Mouse (Mus musculus): ENCODE data around the gene Zfp689. TPM values are rescaled to one million over a fixed set of nuclear protein-coding genes. Genes with fewer than 3 reads are reported as not detected.
"Not testable (repeated sequence)": the region's sequence is repeated elsewhere in the genome, so short reads cannot be mapped to it uniquely, and the experiment has no call there.

Zfp689 gene
- polyA plus RNA-seq, 1 experiment from 2014 or later, result 4.3 TPM

DNA sequence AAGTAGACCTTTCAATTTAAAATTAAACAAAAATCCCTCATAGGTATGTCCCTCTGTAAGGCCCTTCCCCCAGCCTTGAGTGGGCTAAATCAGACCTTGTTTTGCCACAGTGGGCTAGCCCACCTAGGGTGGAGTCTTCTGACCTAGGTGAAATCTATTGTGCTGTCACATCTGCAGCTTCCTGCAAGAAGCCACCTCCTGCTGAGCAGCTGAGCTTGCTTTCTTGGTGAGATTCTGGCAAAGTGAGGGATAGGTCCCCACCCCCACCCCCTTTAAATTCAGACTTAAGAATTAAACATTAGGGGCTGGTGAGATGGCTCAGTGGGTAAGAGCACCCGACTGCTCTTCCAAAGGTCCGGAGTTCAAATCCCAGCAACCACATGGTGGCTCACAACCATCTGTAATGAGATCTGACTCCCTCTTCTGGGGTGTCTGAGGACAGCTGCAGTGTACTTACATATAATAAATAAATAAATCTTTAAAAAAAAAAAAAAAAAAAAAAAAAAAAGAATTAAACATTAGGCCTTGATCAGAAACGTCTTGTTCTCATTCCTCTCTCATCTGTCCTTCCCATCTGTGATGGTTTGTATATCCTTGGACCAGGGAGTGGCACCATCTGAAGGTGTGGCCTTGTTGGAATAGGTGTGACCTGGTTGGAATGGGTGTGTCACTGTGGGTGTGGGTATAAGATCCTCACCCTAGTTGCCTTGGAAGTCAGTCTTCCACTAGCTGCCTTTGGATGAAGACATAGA is 9.6 kb upstream of the Zfp689 start:
- not testable (repeated sequence) for H3K9ac ChIP-seq (ENCODE audit: low read length); H3K9me3 ChIP-seq (replicated peaks; ENCODE audit: control insufficient read depth, low read length); H3K27ac ChIP-seq (ENCODE audit: low read length); H3K27me3 ChIP-seq (ENCODE audit: control insufficient read depth, insufficient read depth, low read length); ATAC-seq (replicated peaks; ENCODE audit: extremely low read depth, insufficient read depth, low FRiP score); H3K4me2 ChIP-seq (ENCODE audit: low read depth, low read length); H3K4me1 ChIP-seq (ENCODE audit: control insufficient read depth, insufficient read depth, low read length); H3K4me3 ChIP-seq (ENCODE audit: low read length)
- WGBS, result 88% methylated on average over 3 of the region's 3 CpGs
- H3K36me3 ChIP-seq (ENCODE audit: control insufficient read depth, insufficient read depth), result peaks cover 27% of the 10 kb centered on the region

DNA sequence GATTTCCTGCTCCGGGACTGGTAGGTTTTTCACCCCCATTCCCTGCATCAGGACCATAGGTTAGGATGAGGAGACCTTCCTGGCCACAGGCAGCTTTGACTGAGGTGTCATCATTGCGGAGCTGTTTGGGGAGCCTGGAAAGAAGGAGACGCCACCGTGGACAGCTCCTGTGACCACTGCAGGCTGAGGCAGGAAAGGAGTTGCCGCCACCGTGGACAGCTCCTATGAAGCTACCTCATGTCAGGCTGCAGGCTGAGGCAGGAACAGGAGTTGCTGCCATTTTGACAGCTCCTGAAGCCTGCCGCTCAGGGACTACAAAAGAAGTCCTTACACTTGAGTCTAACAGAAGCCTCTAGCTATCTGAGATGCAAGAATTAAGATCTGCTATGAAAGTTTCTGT is 5.9 kb upstream of the Zfp689 start:
- H3K4me3 ChIP-seq (ENCODE audit: low read length), result no peak overlapping the region
- no peak overlapping the region for H3K4me2 ChIP-seq (ENCODE audit: low read depth, low read length)
- WGBS, result 86% methylated on average over 7 of the region's 7 CpGs
- no peak overlapping the region for H3K27ac ChIP-seq (ENCODE audit: low read length)
- H3K27me3 ChIP-seq (ENCODE audit: control insufficient read depth, insufficient read depth, low read length), result no peaks in the 10 kb centered on the region
- no peaks in the 10 kb centered on the region for H3K9me3 ChIP-seq (replicated peaks; ENCODE audit: control insufficient read depth, low read length)
- H3K36me3 ChIP-seq (ENCODE audit: control insufficient read depth, insufficient read depth), result peaks cover 36% of the 10 kb centered on the region
- no peak for ATAC-seq (replicated peaks; ENCODE audit: extremely low read depth, insufficient read depth, low FRiP score)
- H3K9ac ChIP-seq (ENCODE audit: low read length), result no peak overlapping the region
- H3K4me1 ChIP-seq (ENCODE audit: control insufficient read depth, insufficient read depth, low read length), result peaks cover 7% of the 10 kb centered on the region

DNA sequence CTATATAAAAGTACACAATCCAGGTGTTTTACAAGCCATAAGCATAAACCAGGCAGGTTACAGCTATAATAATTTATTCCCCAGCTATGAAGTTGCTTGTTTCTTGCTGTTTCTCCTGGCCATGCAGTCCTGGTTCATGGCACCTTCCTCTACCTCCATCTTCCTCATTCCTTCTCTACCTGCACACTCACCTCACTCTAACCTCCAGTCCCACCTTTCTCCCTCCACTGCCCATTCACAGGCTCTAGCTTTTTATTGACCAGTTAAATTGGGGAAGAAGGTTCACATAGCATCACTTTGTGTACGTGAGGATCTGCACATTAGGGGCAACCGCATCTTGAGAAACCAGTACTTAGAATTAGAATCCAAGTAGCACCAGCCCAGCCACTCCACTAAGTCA is 4.1 kb upstream of the Zfp689 start:
- 92% methylated on average over 2 of the region's 2 CpGs for WGBS
- H3K4me3 ChIP-seq (ENCODE audit: low read length), result no peak overlapping the region
- no peak overlapping the region for H3K4me2 ChIP-seq (ENCODE audit: low read depth, low read length)
- peaks cover 28% of the 10 kb centered on the region for H3K36me3 ChIP-seq (ENCODE audit: control insufficient read depth, insufficient read depth)
- no peak overlapping the region for H3K9ac ChIP-seq (ENCODE audit: low read length)
- H3K9me3 ChIP-seq (replicated peaks; ENCODE audit: control insufficient read depth, low read length), result no peaks in the 10 kb centered on the region
- H3K27ac ChIP-seq (ENCODE audit: low read length), result no peak overlapping the region
- H3K27me3 ChIP-seq (ENCODE audit: control insufficient read depth, insufficient read depth, low read length), result no peaks in the 10 kb centered on the region
- peaks cover 16% of the 10 kb centered on the region for H3K4me1 ChIP-seq (ENCODE audit: control insufficient read depth, insufficient read depth, low read length)
- ATAC-seq (replicated peaks; ENCODE audit: extremely low read depth, insufficient read depth, low FRiP score), result no peak

DNA sequence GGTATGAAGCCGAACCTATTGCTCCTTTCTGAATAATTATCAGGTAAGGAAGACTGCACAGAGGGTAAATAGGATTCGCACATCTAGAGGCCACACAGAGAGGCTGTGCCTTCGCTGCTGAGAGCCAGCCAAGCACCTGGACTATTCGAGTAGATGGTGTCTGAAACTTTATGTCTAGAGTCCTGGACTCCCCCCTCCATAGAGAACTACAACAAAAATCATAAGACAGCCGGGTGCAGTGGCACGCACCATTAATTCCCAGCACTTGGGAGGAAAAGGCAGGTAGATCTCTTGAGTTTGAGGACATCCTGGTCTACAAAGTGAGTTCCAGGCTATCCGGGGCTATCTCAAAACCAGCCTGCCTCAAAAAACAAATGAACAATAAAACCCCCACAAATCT is 1.0 kb upstream of the Zfp689 start:
- Histone ChIP-seq H3K9ac (ENCODE audit: low read length) (peak overlapping the region; percentile 67), H3K4me3 (ENCODE audit: low read length) (peak overlapping the region; percentile 96), H3K36me3 (ENCODE audit: control insufficient read depth, insufficient read depth) (peaks cover 25% of the 10 kb centered on the region), H3K27me3 (ENCODE audit: control insufficient read depth, insufficient read depth, low read length) (no peaks in the 10 kb centered on the region), H3K4me2 (ENCODE audit: low read depth, low read length) (peak overlapping the region; percentile 93), H3K4me1 (ENCODE audit: control insufficient read depth, insufficient read depth, low read length) (peaks cover 18% of the 10 kb centered on the region), H3K9me3 (replicated peaks; ENCODE audit: control insufficient read depth, low read length) (no peaks in the 10 kb centered on the region), H3K27ac (ENCODE audit: low read length) (no peak overlapping the region)
- no peak for ATAC-seq (replicated peaks; ENCODE audit: extremely low read depth, insufficient read depth, low FRiP score)
- WGBS, result 80% methylated on average over 7 of the region's 7 CpGs

DNA sequence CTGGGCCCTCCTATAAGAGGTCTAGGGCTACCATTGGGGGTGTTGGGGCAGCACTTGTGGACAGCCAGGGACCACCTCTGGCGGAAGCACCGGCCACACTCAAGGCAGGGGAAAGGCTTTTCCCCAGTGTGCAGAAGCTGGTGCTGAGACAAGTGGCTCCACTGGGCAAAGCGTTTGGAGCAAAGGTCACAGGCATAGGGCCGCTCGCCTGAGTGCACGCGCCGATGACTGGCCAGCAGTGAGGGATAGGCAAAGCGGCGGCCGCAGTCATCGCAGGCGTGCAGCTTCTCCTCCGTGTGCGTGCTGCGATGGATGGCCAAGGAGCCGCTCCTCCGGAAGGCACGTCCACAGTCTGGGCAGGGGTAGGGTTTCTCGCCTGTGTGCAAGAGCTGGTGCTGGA is 5.0 kb downstream of the Zfp689 start:
- Histone ChIP-seq H3K4me3 (ENCODE audit: low read length) (no peak overlapping the region), H3K27ac (ENCODE audit: low read length) (no peak overlapping the region), H3K9me3 (replicated peaks; ENCODE audit: control insufficient read depth, low read length) (no peaks in the 10 kb centered on the region), H3K4me2 (ENCODE audit: low read depth, low read length) (no peak overlapping the region), H3K9ac (ENCODE audit: low read length) (no peak overlapping the region), H3K36me3 (ENCODE audit: control insufficient read depth, insufficient read depth) (peaks cover 28% of the 10 kb centered on the region), H3K4me1 (ENCODE audit: control insufficient read depth, insufficient read depth, low read length) (peaks cover 4% of the 10 kb centered on the region; the same call in 1 of the 2 replicates), H3K27me3 (ENCODE audit: control insufficient read depth, insufficient read depth, low read length) (no peaks in the 10 kb centered on the region)
- 88% methylated on average over 20 of the region's 20 CpGs for WGBS
- no peak for ATAC-seq (replicated peaks; ENCODE audit: extremely low read depth, insufficient read depth, low FRiP score)

DNA sequence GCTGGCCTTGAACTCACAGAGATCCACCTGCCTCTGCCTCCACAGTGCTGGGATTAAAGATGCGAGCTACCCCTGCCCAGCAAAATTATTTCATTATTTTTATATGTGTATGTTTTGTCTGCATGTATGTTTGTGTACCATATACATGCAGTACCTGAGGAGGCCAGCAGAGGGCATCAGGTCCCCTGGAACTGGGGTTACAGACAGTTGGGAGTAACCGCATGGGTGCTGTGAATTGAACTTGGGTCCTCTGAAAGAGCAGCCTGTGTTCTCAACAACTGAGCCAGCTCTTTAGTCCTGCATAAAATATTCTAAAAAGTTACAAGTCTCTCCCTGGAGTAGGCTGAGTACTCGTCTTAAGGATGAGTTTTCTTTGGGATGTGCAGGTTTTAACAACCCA is 11.2 kb downstream of the Zfp689 start:
- 86% methylated on average over 3 of the region's 3 CpGs for WGBS
- Histone ChIP-seq H3K4me1 (ENCODE audit: control insufficient read depth, insufficient read depth, low read length) (no peaks in the 10 kb centered on the region), H3K4me3 (ENCODE audit: low read length) (no peak overlapping the region), H3K27me3 (ENCODE audit: control insufficient read depth, insufficient read depth, low read length) (no peaks in the 10 kb centered on the region), H3K4me2 (ENCODE audit: low read depth, low read length) (no peak overlapping the region), H3K27ac (ENCODE audit: low read length) (no peak overlapping the region), H3K9ac (ENCODE audit: low read length) (no peak overlapping the region), H3K9me3 (replicated peaks; ENCODE audit: control insufficient read depth, low read length) (0 out of 2 replicates have a peak, but pooled peaks cover 8% of the 10 kb centered on the region), H3K36me3 (ENCODE audit: control insufficient read depth, insufficient read depth) (peaks cover 4% of the 10 kb centered on the region; the same call in 1 of the 2 replicates)
- ATAC-seq (replicated peaks; ENCODE audit: extremely low read depth, insufficient read depth, low FRiP score), result no peak

DNA sequence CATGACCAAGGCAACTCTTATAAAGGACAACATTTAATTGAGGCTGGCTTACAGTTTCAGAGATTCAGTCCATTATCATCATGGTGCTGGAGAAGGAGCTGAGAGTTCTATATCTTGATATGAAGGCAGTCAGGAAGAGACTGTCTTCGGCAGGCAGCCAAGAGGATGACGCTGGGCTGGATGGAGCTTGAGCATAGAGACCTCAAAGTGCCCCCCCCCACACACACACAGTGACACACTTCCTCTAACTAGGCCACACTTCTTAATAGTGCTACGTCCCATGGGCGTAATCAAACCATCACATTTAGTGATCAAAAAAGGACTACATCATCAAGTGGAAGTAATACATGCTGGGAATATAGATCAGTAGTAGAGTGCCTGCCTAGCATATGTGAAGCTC is 13.8 kb downstream of the Zfp689 start:
- Histone ChIP-seq H3K9me3 (replicated peaks; ENCODE audit: control insufficient read depth, low read length) (0 out of 2 replicates have a peak, but pooled peaks cover 8% of the 10 kb centered on the region), H3K4me1 (ENCODE audit: control insufficient read depth, insufficient read depth, low read length) (no peaks in the 10 kb centered on the region), H3K27me3 (ENCODE audit: control insufficient read depth, insufficient read depth, low read length) (no peaks in the 10 kb centered on the region), H3K4me3 (ENCODE audit: low read length) (no peak overlapping the region), H3K4me2 (ENCODE audit: low read depth, low read length) (no peak overlapping the region), H3K9ac (ENCODE audit: low read length) (no peak overlapping the region), H3K27ac (ENCODE audit: low read length) (no peak overlapping the region), H3K36me3 (ENCODE audit: control insufficient read depth, insufficient read depth) (no peaks in the 10 kb centered on the region)
- 82% methylated on average over 4 of the region's 4 CpGs for WGBS
- ATAC-seq (replicated peaks; ENCODE audit: extremely low read depth, insufficient read depth, low FRiP score), result no peak

DNA sequence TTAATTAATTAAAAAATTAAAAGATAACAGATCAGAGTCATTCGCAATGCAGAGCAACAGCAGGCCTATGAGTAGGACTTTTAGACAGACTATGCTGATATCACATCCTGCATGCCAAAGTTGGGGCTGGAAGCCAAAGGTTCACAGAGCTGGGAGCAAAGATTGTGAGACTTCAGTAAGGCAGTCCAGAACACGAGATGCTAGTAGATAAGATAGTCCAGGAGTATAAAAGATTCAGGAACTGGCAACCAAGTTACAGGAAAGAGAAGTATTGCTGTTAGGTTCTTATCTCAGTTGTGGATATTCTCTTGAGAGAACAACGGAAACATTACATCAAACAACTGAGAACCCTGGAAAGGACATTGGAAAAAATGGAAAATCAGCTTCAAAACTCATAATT is 22.6 kb downstream of the Zfp689 start:
- peaks cover 4% of the 10 kb centered on the region; the same call in 1 of the 2 replicates for H3K27me3 ChIP-seq (ENCODE audit: control insufficient read depth, insufficient read depth, low read length)
- no peak overlapping the region for H3K4me2 ChIP-seq (ENCODE audit: low read depth, low read length)
- H3K9ac ChIP-seq (ENCODE audit: low read length), result no peak overlapping the region
- no peak overlapping the region for H3K4me3 ChIP-seq (ENCODE audit: low read length)
- no peaks in the 10 kb centered on the region for H3K36me3 ChIP-seq (ENCODE audit: control insufficient read depth, insufficient read depth)
- ATAC-seq (replicated peaks; ENCODE audit: extremely low read depth, insufficient read depth, low FRiP score), result 0 out of 2 replicates have a peak, but pooled peaks have one; percentile 16
- H3K4me1 ChIP-seq (ENCODE audit: control insufficient read depth, insufficient read depth, low read length), result peaks cover 4% of the 10 kb centered on the region
- 0 out of 2 replicates have a peak, but pooled peaks cover 2% of the 10 kb centered on the region for H3K9me3 ChIP-seq (replicated peaks; ENCODE audit: control insufficient read depth, low read length)
- 46% methylated on average over 3 of the region's 3 CpGs for WGBS
- peak overlapping the region; percentile 59; the same call in 1 of the 2 replicates for H3K27ac ChIP-seq (ENCODE audit: low read length)

DNA sequence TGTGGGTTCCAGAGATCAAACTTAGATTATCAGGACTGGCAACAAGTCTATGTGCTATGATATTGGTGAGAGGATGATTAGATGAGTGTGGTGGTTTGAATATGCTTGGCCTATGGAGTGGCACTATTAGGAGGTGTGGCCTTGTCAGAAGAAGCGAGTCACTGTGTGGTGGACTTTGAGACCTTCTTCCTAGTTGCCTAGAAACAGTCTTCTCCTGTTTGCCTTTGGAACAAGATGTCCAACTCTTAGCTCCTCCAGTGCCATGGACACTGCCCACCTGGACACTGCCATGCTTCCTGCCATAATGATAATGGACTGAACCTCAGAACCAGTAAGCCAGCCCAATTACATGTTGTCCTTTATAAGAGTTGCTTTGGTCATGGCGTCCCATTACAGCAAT is 23.0 kb downstream of the Zfp689 start:
- no peak overlapping the region for H3K9ac ChIP-seq (ENCODE audit: low read length)
- H3K4me1 ChIP-seq (ENCODE audit: control insufficient read depth, insufficient read depth, low read length), result peaks cover 9% of the 10 kb centered on the region
- 77% methylated on average over 2 of the region's 2 CpGs for WGBS
- H3K9me3 ChIP-seq (replicated peaks; ENCODE audit: control insufficient read depth, low read length), result 0 out of 2 replicates have a peak, but pooled peaks cover 2% of the 10 kb centered on the region
- peaks cover 4% of the 10 kb centered on the region; the same call in 1 of the 2 replicates for H3K27me3 ChIP-seq (ENCODE audit: control insufficient read depth, insufficient read depth, low read length)
- no peak for ATAC-seq (replicated peaks; ENCODE audit: extremely low read depth, insufficient read depth, low FRiP score)
- 0 out of 2 replicates have a peak overlapping the region, but pooled peaks have one; percentile 24 for H3K27ac ChIP-seq (ENCODE audit: low read length)
- no peak overlapping the region for H3K4me3 ChIP-seq (ENCODE audit: low read length)
- no peak overlapping the region for H3K4me2 ChIP-seq (ENCODE audit: low read depth, low read length)
- no peaks in the 10 kb centered on the region for H3K36me3 ChIP-seq (ENCODE audit: control insufficient read depth, insufficient read depth)

Data from heart, embryonic 16.5 days (tissue).